Mouse (Mus musculus) common myeloid progenitor, adult 5-6 weeks (primary cell): Measurements from ENCODE around the gene Uggt2. TPM values are rescaled to one million over a fixed set of nuclear protein-coding genes. Genes with fewer than 3 reads are reported as not detected.

ENCODE experiments used
- ATAC-seq: replicated peaks from 2 replicates; pipeline ENCODE4 v1.8.0; 2016; ENCODE audit warnings: low read depth, mild to moderate bottlenecking, moderate TSS enrichment, inconsistent platforms; ENCODE audit not compliant: poor library complexity, severe bottlenecking
- total RNA-seq: library from RNA; stranded (forward); fragments of 200-1000, 187-1606 nt; gene quantifications from 2 replicates; pipeline ENCODE4 v1.2.3, GENCODE M21; 2017

The Uggt2 gene
- total RNA-seq, 1 experiment from 2014 or later: 6.5 TPM

DNA sequence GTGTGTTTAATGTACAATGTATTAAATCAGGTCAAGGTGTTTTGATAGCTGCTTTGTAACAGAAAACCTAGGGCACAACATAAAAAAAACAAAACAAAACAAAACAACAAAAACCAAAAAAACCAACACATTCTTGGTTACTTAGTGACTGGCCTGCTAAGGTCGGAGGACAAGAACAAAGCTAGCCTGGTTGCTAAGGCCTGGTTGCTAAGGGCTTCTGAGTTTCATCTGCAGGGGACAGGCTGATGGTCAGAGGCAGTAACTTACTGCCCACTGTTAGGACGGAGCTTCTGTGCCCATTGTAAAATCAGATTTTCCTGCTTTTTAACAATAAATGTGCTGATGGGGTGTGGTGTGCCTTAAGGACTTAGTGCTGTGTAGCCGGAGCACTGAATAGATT, 61.5 kb downstream of the Uggt2 start:
- ATAC-seq: no peak

DNA sequence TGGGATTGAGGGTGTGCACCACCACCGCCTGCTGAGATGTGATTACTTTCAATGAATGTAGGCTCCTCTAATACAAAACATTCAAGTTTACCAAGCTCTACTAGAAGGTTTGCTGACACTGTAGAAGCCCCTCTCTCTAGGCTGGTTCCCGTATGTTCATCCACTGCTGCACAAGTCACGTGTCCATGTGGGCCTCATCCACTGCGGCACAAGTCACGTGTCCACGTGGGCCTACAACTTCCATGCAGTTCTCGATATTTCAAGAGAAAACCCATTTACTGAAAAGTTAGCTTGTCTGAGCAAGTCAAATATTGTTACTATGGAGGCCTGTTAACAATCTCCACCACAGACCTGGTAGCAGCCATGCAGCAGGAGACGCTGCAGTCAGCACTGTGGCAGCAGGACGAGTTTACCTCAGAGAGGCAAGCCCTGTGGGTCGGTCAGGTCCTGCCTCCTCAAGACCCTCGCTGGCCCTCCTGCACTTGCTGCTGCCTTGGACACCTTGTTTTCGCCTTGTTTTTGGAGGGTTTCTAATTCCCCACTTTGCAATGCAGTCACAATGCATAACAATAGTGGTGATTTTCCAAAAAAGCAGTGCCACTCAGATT, 62.0 kb downstream of the Uggt2 start:
- ATAC-seq: no peak

DNA sequence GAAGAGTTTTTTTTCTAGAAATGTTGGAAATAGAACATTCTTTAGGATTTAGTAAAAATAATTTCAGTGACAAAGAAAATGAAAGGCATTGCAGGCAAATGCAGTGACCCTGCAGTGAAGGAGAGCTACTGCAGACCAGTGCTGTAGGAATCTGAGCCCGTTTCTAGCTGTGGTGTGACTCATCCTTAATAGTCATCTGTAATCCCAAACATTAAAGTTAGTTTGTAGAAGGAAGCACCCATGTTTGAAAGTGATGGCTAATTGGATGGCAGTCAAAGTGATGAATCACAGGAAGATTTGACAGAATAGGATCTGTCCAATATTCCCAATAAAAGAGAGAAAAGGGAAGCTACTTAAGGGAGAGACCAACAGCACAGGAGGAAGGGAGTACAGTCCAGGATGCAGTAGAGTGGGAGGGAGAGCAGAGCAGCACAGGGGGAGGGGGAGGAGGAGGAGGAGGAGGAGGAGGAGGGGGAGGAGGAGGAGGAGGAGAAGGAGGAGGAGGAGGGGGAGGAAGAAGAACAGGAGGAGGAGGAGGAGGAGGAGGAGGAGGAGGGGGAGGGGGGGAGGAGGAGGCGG, 71.5 kb downstream of the Uggt2 start:
- no peak for ATAC-seq

- peak; percentile 100 for ATAC-seq
Measured at GRCm38 (mm10) chr14:119027130-119027529, 72.1 kb downstream of the Uggt2 start.

- ATAC-seq: peak; percentile 48
Measured at GRCm38 (mm10) chr14:119025889-119026288, 73.3 kb downstream of the Uggt2 start.

GRCm38 (mm10) chr14:119013549-119013948, 85.7 kb downstream of the Uggt2 start:
- ATAC-seq: no peak

- peak; percentile 88 for ATAC-seq
Measured at GRCm38 (mm10) chr14:119012607-119013431, 86.4 kb downstream of the Uggt2 start.

DNA sequence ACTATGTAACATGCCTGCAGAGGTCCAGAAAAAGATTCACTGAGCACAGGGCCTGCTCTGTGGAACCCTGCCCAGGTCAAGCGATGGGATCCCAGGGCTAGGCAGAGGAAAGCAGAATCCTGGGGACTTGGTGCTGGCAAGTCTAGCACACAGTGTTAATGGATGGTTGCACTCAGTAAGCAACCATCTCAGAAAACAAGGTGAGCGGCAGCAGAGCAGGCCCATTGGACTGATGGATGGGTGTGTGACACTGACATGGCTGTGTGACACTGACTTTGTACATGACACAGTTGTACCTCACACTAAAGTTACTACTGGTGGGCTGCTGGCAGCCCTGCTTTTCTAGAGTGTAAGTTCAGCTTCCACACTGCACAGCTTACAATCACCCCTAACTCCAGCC, 89.7 kb downstream of the Uggt2 start:
- no peak for ATAC-seq

DNA sequence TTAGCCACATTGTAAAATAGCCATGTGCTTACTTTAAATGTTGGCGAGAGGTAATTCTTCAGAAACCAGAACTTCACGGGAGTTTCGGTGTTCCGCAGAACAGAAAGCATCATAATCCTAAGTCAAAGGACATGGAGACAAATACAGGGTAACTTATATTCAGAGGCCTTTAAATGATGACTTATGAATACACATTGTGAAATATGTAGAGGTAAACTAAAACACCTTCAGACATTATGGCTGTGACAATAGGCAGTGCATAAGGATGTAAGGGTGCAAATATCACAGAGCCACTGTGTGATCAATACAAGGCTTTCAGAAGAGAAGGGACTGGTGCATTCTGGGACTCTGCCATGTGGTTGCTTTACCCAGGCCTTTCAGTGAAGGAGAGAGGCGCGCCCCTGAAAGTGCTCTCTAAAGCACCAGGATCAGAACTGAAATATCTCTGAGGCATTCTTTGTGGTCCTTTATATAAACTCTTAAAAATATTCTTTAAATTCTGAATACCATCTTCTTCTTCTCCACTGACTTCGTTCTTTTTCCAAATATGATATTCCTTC, 91.1 kb downstream of the Uggt2 start:
- ATAC-seq: 0 out of 2 replicates have a peak, but pooled peaks have one; percentile 1

DNA sequence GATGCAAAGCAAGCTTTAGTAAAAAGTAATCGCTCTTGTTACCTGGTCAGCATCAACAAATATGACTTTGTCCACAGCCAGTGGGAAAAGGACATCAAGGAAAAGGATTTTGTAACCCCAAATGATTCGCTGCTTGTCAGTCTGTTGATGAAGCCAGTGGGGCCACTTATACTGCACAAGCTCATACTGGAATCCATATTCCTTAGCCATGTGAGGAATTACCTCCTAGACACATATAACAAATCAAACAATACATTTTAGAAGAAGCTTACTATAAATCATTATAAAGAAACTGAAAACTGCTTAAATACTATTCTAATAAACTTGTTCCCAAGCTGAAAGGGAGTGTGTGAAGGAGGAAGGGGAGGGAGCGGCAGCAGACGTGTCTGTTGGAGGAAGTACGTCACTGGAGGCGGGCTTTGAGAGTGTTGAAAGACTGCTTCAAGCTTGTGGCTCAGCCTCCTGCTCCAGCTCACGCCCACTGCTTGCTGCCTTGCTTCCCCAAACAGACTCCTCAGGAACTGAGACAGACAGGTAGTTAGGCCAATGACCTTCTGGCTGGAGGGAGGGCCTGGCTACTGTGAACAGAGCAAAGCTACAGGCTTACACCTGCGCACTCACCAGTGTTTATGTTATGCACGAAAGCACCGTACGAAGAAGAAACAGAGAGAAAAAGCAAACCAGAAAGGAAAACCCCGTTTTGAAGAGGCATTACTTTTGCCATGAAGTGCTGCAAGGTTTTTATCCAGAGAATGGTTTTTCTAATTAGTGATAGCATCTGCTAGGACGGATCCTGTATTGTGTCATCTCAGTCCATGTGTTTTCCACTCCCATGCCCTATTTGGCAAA, 91.9 kb downstream of the Uggt2 start:
- ATAC-seq: peak; percentile 98

GRCm38 (mm10) chr14:119006441-119007102, 92.7 kb downstream of the Uggt2 start:
- ATAC-seq: no peak

- ATAC-seq: no peak
Measured at GRCm38 (mm10) chr14:119005834-119006233, 93.4 kb downstream of the Uggt2 start.

DNA sequence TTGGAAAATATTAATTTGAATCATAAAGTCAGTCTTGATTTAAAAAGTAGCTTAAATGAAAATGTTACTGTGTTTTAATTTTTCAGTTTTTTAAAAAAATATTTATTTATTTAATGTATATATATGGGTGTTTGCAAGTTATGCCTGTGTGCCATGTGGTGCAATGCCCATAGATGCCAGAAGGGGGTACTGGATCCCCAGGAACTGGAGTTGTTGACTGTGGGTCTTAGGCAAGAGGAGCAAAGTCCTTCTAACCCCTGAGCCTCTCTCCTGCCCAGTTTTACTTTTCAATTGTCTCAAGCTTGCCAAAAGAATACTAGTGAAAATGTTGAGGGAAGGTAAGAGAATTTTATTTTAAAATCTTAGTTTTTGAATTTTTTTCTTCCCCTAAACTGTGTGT, 95.9 kb downstream of the Uggt2 start:
- peak; percentile 36 for ATAC-seq

DNA sequence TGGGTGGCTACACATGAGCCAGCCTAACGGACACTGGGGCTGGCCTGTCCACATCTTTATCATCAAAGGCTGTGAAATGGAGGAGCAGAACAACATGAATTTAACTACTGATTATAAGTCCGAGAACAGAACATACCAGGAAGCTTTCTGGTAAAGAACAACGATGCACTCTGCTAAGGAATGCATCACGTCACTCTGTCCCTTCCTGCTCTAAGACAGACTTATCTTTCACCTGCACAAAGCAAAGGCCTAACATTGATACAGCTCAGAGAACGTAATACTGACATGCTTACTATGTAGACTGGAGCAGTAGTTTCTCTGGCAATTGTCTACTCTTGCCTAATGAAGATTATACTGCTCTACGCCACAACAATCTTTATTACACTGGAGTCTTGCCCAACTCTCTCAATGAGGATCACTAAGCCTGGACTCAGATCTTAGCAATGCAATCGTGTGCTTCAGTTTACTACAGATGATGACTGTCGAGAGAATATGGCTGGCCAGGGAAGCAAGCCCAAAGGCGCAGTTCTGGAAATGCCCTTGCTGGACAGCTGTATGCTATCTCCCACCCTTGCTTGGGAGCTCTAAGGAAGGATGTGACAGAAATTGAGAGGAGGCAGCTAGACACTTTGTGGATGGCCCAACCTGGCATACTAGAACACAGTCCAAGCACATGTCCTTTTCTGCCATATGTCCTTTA, 103.9 kb downstream of the Uggt2 start:
- no peak for ATAC-seq

DNA sequence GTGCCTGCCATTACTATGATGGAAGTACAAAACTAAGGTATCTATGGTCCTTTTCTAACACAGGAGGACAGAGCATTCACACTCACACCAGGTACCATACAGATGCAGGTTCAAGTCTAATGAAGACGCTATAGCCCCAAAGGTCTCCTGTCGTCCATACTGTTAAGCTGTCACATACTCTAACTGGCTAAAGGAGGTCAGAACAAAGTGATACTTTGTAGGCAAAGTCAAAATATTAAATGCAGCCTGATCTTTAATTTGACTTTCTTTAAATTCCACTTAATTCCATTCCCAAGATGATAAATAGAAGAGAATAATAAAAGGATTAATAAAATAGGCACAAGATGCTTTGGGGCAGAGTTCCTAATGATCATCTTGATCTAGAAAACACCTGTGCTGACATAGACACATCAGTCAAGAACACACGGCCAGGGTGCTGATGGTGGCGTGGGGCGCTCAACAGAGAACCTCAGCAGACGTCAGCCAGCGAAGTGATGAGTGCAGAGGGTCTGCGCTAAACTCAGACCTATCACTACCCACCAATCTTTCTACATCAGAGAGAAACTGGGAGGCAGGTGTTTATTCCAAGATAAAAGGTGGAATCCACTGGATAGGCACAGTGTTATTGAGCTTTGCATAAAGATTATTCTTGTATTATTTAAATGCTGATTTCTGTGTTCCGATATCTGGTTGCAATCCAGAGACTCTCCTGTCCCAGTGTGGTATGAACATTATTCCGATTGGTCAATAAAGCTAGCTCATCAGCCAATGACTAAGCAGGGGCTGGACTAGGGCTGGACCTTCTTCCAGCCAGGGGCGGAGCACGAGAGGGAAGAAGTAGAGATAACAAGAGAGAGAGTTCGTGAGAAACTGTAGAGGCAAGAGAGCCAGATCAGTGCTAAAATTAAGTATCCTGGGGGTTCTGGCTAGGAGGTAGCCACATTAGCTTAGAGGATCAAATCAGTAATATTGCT, 111.4 kb downstream of the Uggt2 start:
- ATAC-seq: peak; percentile 88

- ATAC-seq: peak; percentile 40; the same call in 1 of the 2 replicates
Measured at GRCm38 (mm10) chr14:118986653-118987522, 112.3 kb downstream of the Uggt2 start.

DNA sequence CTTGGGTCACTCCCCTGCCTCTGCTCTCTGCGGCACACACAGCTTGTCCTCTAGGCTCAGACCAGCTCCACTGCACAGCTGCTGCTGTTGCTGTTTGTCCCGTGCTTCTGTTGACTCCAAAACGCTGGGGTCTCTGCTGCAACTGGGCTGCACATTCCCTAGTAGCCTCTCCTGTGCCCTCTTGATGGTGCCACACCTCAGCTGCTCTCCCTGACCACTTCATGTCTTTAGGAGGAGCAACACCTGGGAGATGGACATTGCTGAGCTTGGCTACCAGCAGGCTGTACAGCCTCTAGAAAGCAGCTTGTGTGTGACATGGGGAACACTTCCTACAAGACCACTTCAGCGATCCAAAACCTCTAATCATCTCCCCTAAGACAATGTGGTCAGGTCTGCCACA, 115.1 kb downstream of the Uggt2 start:
- no peak for ATAC-seq
